Mouse (Mus musculus) T-cell, adult 2 months (primary cell): ENCODE data around the gene Coasy.
A peak's percentile ranks its signal among the peaks of the same experiment; 100 is the strongest.
"Not testable (repeated sequence)": the region's sequence is repeated elsewhere in the genome, so short reads cannot be mapped to it uniquely, and the experiment has no call there.

Experiments used
- DNase-seq: peaks from one replicate; pipeline ENCODE4 v3.0.0; 2022; ENCODE audit warnings: low spot score

The Coasy gene

DNA sequence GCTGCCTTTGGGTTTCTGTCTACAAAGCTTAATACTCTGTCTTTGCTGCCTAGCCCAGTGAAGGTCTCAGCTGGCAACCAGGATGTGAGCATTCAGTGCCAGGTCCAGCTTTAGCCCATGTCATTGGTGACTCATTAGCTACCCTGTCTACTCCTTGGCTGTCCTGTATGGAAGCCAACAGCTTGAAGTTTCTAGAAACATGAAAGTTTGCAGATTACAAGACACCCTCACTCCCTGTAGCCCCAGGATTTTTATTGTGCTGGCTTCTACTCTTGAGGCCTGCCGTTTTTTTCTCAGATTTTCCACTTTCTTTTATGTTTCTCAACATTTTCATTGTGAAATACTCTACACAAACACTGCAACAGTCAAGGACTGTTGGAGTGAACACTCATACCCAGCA is 7.6 kb downstream of the Coasy start:
- no peak for DNase-seq

DNA sequence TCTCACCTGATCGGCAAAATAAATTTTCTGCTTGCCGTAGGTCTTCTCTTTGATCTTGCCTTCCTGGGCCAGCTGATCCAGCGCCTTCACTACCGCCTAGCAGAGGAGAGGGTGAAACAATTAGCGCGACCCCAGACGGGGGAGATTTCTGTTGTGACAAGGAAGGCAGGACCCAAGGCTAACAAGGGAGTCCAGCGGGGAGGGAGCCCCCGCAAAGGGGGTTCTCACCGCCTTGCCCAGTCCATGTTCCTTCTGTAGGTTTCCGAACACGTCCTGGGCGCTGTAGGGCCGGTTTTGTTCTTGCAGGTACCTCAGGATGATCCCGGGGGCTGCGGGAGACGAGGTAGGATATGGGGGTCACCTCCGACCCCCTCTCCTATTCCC is 12.6 kb downstream of the Coasy start:
- DNase-seq = peak; percentile 20

- peak; percentile 84 for DNase-seq
Observed at GRCm38 (mm10) chr11:101095314-101096024, 13.1 kb downstream of the Coasy start, which contains the start of gene Psmc3ip. Gene Psmc3ip, minus strand, starts transcription at chr11:101095436.

GRCm38 (mm10) chr11:101098231-101098630 is 15.9 kb downstream of the Coasy start:
- no peak for DNase-seq

- no peak for DNase-seq
Observed at GRCm38 (mm10) chr11:101103011-101103410, 20.6 kb downstream of the Coasy start.

DNA sequence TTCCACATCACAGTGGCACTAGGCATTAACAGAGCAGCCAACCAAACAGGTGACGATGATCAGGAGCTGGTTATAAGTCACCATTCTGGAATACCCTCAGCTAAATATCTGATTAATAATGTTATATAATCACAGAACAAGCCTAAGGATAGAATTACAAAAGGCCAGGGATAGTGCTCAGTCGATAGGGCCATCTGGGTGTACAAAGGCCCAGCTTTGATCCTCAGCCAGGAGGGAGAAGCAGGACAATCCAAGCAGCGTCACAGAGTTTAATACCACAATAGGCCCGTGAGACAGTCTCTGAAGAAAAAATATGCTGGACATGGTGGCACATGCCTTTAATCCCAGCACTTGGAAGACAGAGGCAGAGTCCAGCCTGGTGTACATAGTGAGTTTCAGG is 27.0 kb downstream of the Coasy start:
- DNase-seq = no peak

GRCm38 (mm10) chr11:101110708-101111107 is 28.3 kb downstream of the Coasy start:
- DNase-seq = no peak

DNA sequence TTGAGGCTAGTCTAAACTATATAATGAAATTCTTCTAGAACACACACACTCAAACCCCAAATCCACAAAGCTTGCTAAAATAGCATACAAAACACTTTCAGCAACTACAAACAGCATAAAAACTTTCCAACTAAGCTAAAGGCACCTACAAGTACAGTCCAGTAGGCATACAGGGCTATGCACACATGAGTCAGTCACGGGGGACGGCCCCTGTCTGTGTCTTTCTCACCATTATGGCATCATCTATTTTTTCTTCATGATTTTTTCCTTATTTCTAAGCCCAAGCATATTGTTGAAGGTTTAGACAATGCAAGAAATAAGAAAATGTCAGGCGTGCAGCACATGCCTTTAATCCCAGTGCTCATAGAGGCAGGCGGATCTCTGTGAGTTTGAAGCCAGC is 28.8 kb downstream of the Coasy start:
- DNase-seq = no peak

DNA sequence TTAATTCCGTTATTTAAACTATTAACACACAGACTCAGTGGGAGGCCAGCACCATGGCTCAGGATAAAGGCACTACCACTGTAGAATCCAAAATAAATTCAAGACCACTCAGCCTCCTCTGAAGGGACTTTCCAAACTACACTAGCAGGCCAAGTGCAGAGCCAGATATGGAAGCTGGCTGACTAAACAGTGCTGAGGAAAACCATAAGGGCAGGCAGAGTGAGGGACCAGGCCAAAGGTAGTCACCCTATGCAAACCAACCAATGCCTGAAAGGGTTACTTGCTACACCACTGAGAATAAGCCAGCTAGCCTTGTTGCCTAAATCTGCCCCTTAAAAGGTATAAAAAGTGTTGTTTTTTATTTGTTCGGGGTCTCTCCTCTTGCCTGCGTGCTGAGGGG is 29.8 kb downstream of the Coasy start:
- no peak for DNase-seq

DNA sequence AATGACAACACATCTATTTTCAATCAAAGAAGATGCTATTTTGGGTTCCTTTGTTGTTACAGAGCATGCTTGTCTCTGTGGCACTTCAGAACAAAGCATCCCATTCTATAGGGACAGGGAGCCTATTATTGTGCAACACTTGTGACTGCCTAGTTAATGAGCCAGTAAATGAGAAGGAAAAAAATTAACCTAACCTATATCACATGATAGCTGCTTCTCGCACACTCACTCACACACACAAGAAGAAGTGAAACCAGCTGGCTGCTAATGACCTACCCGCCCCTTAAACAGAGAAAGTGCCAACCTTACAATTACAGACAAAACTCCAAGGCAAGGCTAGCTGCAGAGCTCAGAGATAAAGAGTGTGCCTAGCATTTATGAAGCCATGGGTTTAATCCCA is 33.2 kb downstream of the Coasy start:
- no peak for DNase-seq

- DNase-seq = no peak
Observed at GRCm38 (mm10) chr11:101118105-101118504, 35.7 kb downstream of the Coasy start.

DNA sequence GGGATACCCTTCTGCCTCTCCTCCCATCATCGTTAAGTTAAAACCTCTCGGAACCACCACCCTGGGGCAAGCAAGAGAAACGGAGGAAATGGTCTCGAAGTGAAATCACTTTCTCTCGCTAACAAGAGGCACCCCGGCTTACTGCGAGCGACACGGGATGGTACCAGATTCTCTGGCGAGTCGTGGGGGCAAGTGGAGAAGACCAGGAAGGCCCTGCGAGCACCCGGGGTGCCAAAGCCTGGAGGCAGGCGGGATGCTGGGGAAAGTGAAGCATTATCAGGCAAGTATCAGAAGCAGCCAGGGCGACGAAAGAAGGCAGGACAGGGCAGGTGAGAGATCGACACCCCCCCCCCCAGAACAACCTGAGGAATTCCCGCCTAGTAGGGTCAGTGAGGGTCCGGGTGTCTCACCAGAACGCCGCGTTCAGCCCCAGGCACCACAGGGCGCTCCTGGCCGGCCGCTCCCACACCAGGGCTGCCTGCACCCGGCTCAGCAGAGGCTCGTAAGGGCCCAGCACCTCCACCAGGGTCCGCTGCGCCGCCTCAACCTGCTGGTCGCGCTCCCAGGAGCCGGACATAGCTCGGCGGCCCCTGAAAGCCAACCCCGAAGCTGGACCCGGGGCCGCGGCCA is 36.9 kb downstream of the Coasy start:
- DNase-seq = peak; percentile 25

GRCm38 (mm10) chr11:101119761-101120544 is 37.6 kb downstream of the Coasy start, which contains the start of the genes Retreg3 and Tubg1:
Gene Retreg3, minus strand, starts transcription at chr11:101119893.
Gene Tubg1, plus strand, starts transcription at chr11:101119938.
- DNase-seq = peak; percentile 99

DNA sequence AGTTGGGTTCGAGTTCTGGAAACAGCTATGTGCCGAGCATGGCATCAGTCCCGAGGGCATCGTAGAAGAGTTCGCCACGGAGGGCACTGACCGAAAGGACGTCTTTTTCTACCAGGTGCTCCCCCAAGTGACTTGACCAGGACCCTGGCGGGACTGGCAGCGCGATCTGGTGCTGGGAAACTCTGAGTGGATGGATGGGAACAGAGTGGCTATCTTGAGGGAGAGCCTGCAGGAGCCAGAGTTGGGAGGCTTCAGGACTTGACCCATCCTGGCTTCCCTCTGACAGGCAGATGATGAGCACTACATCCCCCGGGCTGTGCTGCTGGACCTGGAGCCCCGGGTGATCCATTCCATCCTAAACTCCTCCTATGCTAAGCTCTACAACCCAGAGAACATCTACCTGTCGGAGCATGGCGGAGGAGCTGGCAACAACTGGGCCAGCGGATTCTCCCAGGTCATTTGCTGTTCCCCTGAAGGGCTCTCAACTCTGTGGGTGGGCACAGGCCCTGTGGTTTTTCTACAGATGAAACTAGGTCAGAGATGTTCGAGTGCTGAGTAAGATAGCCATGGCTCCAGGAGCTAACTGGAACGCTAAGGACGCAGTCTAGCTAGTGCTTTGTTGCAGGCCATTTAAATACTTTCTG is 38.3 kb downstream of the Coasy start:
- no peak for DNase-seq

DNA sequence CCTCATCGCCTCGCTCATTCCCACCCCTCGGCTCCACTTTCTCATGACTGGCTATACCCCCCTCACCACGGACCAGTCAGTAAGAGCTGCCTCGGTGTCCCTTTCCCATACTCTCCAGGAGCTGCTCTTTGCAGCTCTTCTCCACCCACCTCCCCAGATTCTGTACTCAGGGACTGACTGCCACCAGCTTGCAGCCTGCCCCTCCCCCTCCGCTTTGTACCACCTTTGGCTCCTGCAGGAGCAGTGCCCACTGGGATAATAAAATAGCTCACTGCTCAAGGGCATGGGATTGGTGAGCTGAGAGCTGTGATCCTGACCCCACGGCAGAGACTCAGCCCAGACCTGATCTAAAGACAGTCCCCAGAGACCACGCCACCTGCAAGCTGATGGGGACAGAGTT is 42.1 kb downstream of the Coasy start:
- not testable (repeated sequence) for DNase-seq

DNA sequence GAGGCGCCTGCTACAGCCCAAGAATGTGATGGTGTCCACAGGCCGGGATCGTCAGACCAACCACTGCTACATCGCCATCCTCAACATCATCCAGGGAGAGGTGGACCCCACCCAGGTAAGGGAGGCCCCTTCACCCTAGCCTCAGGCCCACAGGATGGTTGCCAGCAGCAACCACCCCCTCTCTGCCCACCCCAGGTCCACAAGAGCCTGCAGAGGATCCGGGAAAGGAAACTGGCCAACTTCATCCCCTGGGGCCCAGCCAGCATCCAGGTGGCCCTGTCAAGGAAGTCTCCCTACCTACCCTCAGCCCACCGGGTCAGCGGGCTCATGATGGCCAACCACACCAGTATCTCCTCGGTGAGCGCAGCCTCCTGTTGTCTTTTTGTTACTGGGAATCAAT is 42.6 kb downstream of the Coasy start:
- DNase-seq = not testable (repeated sequence)

DNA sequence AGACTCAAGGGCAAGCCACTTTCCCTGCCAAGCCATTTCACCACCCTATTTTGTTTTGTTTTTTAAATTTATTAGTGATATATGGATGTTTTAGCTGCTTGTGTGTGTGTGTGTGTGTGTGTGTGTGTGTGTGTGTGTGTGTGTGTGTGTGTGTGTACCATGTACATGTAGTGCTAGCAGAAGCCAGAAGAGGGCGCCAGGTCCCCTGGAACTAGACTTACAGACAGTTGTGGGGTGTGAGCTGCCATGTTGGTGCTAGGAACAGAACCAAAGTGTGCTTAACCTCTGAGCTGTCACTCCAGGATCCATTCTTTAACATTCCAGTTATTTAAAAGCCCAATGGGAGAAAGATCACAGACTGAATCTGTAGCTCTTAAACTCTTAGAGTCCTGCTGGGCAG is 44.7 kb downstream of the Coasy start:
- peak; percentile 38 for DNase-seq

DNA sequence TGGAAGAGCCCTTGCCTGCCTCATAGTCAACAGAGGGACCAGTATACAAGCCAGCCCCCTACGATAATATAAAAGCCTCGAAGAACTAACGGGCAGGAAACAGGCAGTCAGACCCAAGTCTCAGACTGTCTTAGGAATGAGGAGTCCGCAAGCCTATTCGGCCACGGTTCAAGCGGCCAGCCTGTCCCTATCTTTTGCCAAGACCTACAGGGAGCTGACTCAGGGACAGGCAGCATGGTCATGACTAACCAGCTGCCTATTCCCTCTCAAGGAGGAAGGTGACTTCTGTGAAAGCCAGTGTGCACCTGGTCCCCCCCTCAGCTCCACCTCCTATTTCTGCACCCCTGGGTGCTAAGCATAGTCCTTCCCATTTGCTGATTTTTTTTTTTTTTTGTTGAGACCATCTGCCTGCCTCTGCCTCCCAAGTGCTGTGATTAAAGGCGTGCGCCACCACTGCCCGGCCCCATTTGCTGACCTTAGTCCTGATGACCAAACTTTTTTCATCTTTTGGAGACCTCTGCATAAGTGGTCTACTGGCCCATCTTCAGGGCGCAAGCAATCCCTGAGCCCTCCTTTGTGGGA is 46.7 kb downstream of the Coasy start:
- DNase-seq = no peak

- no peak for DNase-seq
Observed at GRCm38 (mm10) chr11:101130056-101130756, 47.8 kb downstream of the Coasy start.

GRCm38 (mm10) chr11:101131187-101131586 is 48.8 kb downstream of the Coasy start:
- DNase-seq = no peak

DNA sequence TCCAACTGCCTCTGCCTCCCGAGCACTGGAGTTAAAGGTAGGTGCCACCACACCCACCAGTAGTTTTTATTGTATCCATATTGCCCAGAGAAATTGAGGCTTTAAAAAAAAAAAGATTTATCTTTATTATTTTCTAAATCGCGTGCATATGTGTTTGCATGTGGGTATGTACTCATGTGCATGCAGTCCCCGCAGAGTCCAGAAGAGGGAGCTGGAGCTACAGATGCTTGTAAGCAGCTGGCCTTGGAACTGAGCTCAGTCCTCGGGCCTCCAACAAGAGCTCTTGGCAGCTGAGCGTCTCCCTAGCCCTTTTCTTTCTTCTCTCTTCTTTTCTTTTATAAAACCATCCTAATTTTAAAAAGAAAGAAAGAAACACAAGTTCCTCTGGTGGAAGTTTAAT is 49.3 kb downstream of the Coasy start:
- DNase-seq = no peak
